Mouse (Mus musculus) gastrocnemius, adult 2 months (tissue): ENCODE data around the gene Gbgt1. TPM values are rescaled to one million over a fixed set of nuclear protein-coding genes. Genes with fewer than 3 reads are reported as not detected.

Source experiments
- DNase-seq: peaks from one replicate; pipeline ENCODE4 v3.0.0; 2022
- H3K27ac ChIP-seq: fragments of 200-600 bp; 2 replicates; pipeline ENCODE4 v1.8.1; 2022; ENCODE audit warnings: mild to moderate bottlenecking
- H3K4me3 ChIP-seq: fragments of 200-600 bp; 2 replicates; pipeline ENCODE4 v1.8.1; 2022; ENCODE audit warnings: mild to moderate bottlenecking, moderate library complexity
- CTCF ChIP-seq: fragments of 200-600 bp; IDR thresholded peaks from 2 replicates; pipeline ENCODE4 v1.8.1; 2022; ENCODE audit warnings: antibody characterized with exemption, mild to moderate bottlenecking, moderate library complexity
- intact Hi-C: fragments of 180-260 bp; cut with DNase I; formaldehyde crosslinking; loops from one replicate; pipeline ENCODE4 v1.15.1; 2025
- total RNA-seq, 2 experiments: library from RNA; stranded (reverse); gene quantifications; 2 replicates each; pipeline ENCODE4 v1.2.3; 2021

The Gbgt1 gene
- total RNA-seq, 2 experiments from 2014 or later: 0.56 to 1.1 TPM

- DNase-seq: peak; percentile 56
- intact Hi-C loops: no loop called here
- no peak for TF ChIP-seq CTCF
- Histone ChIP-seq H3K4me3 (peak overlapping the region; percentile 13; the same call in 1 of the 2 replicates), H3K27ac (peak overlapping the region; percentile 93)
Measured at GRCm38 (mm10) chr2:28536766-28537633, 40.3 kb downstream of the Gbgt1 start.

DNA sequence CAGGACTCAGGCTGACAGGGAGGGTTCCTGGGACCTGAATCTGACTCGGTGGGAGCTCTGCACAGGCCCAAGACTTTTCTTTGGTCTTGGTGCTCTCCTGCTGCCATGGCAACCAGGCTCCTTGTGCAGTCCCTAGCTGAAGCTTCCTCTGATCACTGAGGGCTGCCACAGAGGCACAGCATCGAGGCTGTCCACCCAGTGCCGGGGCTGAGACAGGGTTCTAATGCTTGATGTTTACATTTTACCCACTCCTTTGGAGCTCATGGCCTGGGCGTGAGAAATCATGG, 40.9 kb downstream of the Gbgt1 start:
- TF ChIP-seq CTCF: no peak
- Histone ChIP-seq H3K27ac (peak overlapping the region; percentile 93), H3K4me3 (no peak overlapping the region)
- intact Hi-C loops: no loop called here
- DNase-seq: no peak

DNA sequence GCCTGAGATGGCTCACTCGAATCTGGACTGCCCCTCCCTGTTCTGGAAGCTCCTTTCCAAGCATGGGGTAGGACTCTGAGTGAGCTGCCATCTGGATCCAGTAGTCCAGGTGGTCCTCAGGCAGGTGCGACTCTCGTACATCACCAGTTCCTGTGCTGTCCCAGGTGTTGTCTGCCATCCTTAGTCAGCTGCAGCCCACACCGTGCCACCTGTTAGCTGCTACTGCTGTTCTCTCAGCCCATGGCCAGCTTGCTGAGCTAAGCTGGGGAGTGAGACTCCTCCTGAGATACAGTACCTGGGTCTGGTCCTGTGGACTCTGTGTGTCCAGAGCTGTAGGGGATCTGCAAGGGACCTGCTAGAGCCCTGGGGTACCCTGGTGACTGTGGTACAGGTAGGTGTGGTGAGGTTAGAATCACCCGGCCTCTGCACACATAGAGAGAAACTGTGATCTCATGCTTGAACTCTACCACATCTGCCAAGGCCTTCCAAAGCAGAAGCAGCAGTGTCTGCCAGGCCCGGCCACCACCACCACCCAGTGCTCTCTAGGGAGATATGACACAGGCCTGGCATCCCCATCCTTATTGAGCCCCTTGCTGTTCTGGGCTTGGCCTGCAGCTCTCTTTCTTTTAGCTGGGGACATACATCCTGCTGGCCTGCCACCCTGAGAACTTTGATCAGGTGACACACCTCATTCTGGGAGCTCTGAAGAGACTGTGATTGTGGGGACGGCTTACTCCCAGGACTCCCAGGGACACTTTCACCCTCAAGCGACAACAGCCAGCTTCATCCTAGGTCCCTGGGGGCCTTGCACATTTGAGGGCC, 41.5 kb downstream of the Gbgt1 start:
- Histone ChIP-seq H3K4me3 (peak overlapping the region; percentile 11; the same call in 1 of the 2 replicates), H3K27ac (peak overlapping the region; percentile 93)
- intact Hi-C loops: loop anchor here (2.0 kb wide), 1 partner anchor 17 kb away; no protein-coding TSS in a partner anchor
- TF ChIP-seq CTCF: no peak
- peak; percentile 66 for DNase-seq

- peak overlapping the region; percentile 93 for H3K27ac ChIP-seq
- TF ChIP-seq CTCF: no peak
- intact Hi-C loops: loop anchor here (2.0 kb wide), 1 partner anchor 18 kb away; no protein-coding TSS in a partner anchor
- peak; percentile 84 for DNase-seq
- peak overlapping the region; percentile 41 for H3K4me3 ChIP-seq
Measured at GRCm38 (mm10) chr2:28538817-28539128, 42.1 kb downstream of the Gbgt1 start.

- intact Hi-C loops: loop anchor here (2.0 kb wide), 1 partner anchor 18 kb away; no protein-coding TSS in a partner anchor
- TF ChIP-seq CTCF: no peak
- peak; percentile 91 for DNase-seq
- peak overlapping the region; percentile 41 for H3K4me3 ChIP-seq
- H3K27ac ChIP-seq: peak overlapping the region; percentile 93
Measured at GRCm38 (mm10) chr2:28539206-28539605, 42.5 kb downstream of the Gbgt1 start.

- no peak overlapping the region; the same call in 1 of the 2 replicates for H3K4me3 ChIP-seq
- peak; percentile 48 for DNase-seq
- peak overlapping the region; percentile 93 for H3K27ac ChIP-seq
- intact Hi-C loops: loop anchor here (2.0 kb wide), 1 partner anchor 19 kb away; no protein-coding TSS in a partner anchor
- no peak for TF ChIP-seq CTCF
Measured at GRCm38 (mm10) chr2:28539949-28540348, 43.3 kb downstream of the Gbgt1 start.

GRCm38 (mm10) chr2:28540587-28541227, 44.0 kb downstream of the Gbgt1 start:
- DNase-seq: no peak
- Histone ChIP-seq H3K27ac (peak overlapping the region; percentile 93), H3K4me3 (no peak overlapping the region)
- TF ChIP-seq CTCF: no peak
- intact Hi-C loops: no loop called here

GRCm38 (mm10) chr2:28543894-28544293, 47.2 kb downstream of the Gbgt1 start:
- intact Hi-C loops: no loop called here
- no peak overlapping the region for H3K4me3 ChIP-seq
- H3K27ac ChIP-seq: no peak overlapping the region
- TF ChIP-seq CTCF: no peak
- DNase-seq: no peak

- Histone ChIP-seq H3K4me3 (no peak overlapping the region), H3K27ac (no peak overlapping the region)
- intact Hi-C loops: no loop called here
- no peak for DNase-seq
- no peak for TF ChIP-seq CTCF
Measured at GRCm38 (mm10) chr2:28545976-28546375, 49.3 kb downstream of the Gbgt1 start.

DNA sequence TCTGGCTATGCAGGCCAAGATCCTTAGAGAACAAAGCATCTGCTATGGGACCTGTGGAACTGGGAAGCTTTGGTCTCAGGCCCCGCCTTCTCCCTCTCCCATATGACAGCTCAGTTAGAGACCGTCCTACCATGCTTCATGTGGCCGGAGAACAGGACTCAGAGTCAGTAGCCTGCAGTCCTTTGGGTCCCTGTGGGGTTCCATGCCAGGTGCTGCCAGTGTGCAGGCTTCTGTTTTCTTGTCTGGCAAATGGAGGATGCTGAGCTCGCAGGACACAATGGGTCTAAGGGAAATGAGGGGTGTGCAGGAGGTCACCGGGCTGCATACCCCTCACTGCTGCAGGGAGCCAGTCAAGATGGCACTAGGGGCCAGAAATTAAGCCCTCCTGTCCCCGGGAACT, 49.9 kb downstream of the Gbgt1 start:
- no peak for TF ChIP-seq CTCF
- H3K27ac ChIP-seq: no peak overlapping the region; the same call in 1 of the 2 replicates
- no peak for DNase-seq
- intact Hi-C loops: no loop called here
- H3K4me3 ChIP-seq: no peak overlapping the region

DNA sequence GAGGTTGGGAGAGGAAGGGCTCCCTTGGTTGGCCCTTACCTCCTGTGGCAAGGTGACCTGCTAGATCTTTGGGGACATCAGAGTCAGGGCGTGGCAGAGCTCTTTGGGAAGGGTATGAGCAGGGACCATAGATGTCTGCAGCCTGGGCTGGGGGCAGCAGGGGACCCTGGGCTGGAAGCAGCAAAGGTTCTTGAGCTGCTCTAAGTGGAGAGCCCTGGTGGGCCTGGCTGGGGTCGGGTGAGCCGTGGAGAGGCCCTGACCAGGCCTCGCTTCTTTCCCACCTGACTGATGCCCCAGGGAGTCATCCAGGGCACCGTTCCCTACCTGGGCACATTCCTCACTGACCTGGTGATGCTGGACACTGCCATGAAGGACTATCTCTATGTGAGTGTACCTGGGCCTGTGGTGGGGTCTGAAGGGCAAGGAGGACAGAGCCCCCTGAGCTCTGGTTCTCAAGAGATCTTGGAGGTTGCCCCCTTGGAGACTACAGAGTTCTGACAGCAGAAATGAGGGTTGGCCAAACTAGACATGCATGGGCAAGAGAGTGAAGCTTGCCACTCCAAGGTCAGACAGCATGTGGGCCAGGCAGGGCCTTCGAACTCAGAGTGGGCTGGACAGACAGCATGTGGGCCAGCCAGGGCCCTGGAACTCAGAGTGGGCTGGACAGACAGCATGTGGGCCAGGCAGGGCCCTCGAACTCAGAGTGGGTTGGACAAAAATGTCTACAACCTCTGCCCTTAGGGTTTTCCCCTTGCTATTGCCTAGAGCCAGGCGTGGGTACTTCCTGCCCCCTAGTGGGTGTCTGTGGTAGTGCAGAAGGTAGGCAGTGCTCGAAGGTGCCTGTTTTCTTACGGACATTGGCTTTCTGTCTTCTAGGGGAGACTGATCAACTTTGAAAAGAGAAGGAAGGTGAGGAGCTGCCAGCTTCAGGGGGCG, 50.8 kb downstream of the Gbgt1 start:
- Histone ChIP-seq H3K4me3 (no peak overlapping the region), H3K27ac (peak overlapping the region; percentile 31; the same call in 1 of the 2 replicates)
- peak; percentile 89 for DNase-seq
- intact Hi-C loops: loop anchor here (1.0 to 2.0 kb wide), 2 partner anchors 30 to 35 kb away; partner anchors contain the start of gene Gtf3c5
- TF ChIP-seq CTCF: peak; percentile 96
